Mouse (Mus musculus): ENCODE data around the gene Sulf2. TPM values are rescaled to one million over a fixed set of nuclear protein-coding genes. Genes with fewer than 3 reads are reported as not detected.
"Not testable (repeated sequence)": the region's sequence is repeated elsewhere in the genome, so short reads cannot be mapped to it uniquely, and the experiment has no call there.

The Sulf2 gene
- total and polyA plus RNA-seq, 3 experiments = not detected

GRCm38 (mm10) chr2:166189191-166189590 is 33.7 kb upstream of the Sulf2 start:
- Histone ChIP-seq H3K36me3 (ENCODE audit: control insufficient read depth in 1 of 2, insufficient read depth in 2 of 2, low read length in 2 of 2) (no peaks in the 10 kb centered on the region), H3K4me1 (ENCODE audit: control insufficient read depth in 1 of 2, insufficient read depth in 2 of 2, low read length in 2 of 2) (no peaks in the 10 kb centered on the region), H3K4me3 (ENCODE audit: control insufficient read depth in 1 of 2, insufficient read depth in 1 of 2, low read depth in 2 of 2, low read length in 2 of 2) (no peak overlapping the region), H3K9ac (ENCODE audit: control insufficient read depth, low read depth, low read length, poor library complexity, severe bottlenecking) (no peak overlapping the region), H3K27ac (ENCODE audit: control insufficient read depth, low read depth, low read length) (no peak overlapping the region), H3K9me3 (replicated peaks; ENCODE audit: insufficient read depth, low read length) (no peaks in the 10 kb centered on the region), H3K27me3 (ENCODE audit: control insufficient read depth in 1 of 2, insufficient read depth in 2 of 2, low read length in 2 of 2) (no peaks in the 10 kb centered on the region), H3K79me2 (ENCODE audit: control insufficient read depth, insufficient read depth, low read length, poor library complexity) (no peaks in the 10 kb centered on the region)
- no peak for TF ChIP-seq USF1 (IDR thresholded peaks at IDR 0.05; ENCODE audit: low read depth, low read length)
- no peak for TF ChIP-seq POLR2AphosphoS5 (IDR thresholded peaks at IDR 0.05; ENCODE audit: borderline replicate concordance, low read depth, low read length)
- TF ChIP-seq TCF12 (IDR thresholded peaks at IDR 0.05; ENCODE audit: low read depth, low read length) = no peak
- TF ChIP-seq MXI1 (IDR thresholded peaks at IDR 0.05; ENCODE audit: low read depth, low read length) = no peak
- TF ChIP-seq POLR2A (IDR thresholded peaks at IDR 0.05; ENCODE audit: control insufficient read depth in 1 of 2, insufficient read depth in 1 of 2, low read depth in 1 of 2, low read length in 2 of 2, poor library complexity in 1 of 2) = no peak
- no peak for TF ChIP-seq MAX (IDR thresholded peaks at IDR 0.05; ENCODE audit: low read length)
- no peak for TF ChIP-seq CHD2 (IDR thresholded peaks at IDR 0.05; ENCODE audit: low read length)
- DNase-seq (ENCODE audit: low read depth, low spot score) = no peak

- not testable (repeated sequence) for H3K4me1 ChIP-seq (ENCODE audit: control insufficient read depth in 1 of 2, insufficient read depth in 2 of 2, low read length in 2 of 2); H3K27ac ChIP-seq (ENCODE audit: control insufficient read depth, low read depth, low read length); H3K9me3 ChIP-seq (replicated peaks; ENCODE audit: insufficient read depth, low read length); DNase-seq (ENCODE audit: low read depth, low spot score); H3K4me3 ChIP-seq (ENCODE audit: control insufficient read depth in 1 of 2, insufficient read depth in 1 of 2, low read depth in 2 of 2, low read length in 2 of 2); H3K9ac ChIP-seq (ENCODE audit: control insufficient read depth, low read depth, low read length, poor library complexity, severe bottlenecking); H3K36me3 ChIP-seq (ENCODE audit: control insufficient read depth in 1 of 2, insufficient read depth in 2 of 2, low read length in 2 of 2); H3K79me2 ChIP-seq (ENCODE audit: control insufficient read depth, insufficient read depth, low read length, poor library complexity); H3K27me3 ChIP-seq (ENCODE audit: control insufficient read depth in 1 of 2, insufficient read depth in 2 of 2, low read length in 2 of 2)
Observed at GRCm38 (mm10) chr2:166187874-166188453, 32.5 kb upstream of the Sulf2 start.

- not testable (repeated sequence) for DNase-seq (ENCODE audit: low read depth, low spot score); H3K27me3 ChIP-seq (ENCODE audit: control insufficient read depth in 1 of 2, insufficient read depth in 2 of 2, low read length in 2 of 2); H3K36me3 ChIP-seq (ENCODE audit: control insufficient read depth in 1 of 2, insufficient read depth in 2 of 2, low read length in 2 of 2); H3K4me3 ChIP-seq (ENCODE audit: control insufficient read depth in 1 of 2, insufficient read depth in 1 of 2, low read depth in 2 of 2, low read length in 2 of 2); H3K9me3 ChIP-seq (replicated peaks; ENCODE audit: insufficient read depth, low read length); H3K4me1 ChIP-seq (ENCODE audit: control insufficient read depth in 1 of 2, insufficient read depth in 2 of 2, low read length in 2 of 2); H3K9ac ChIP-seq (ENCODE audit: control insufficient read depth, low read depth, low read length, poor library complexity, severe bottlenecking); H3K27ac ChIP-seq (ENCODE audit: control insufficient read depth, low read depth, low read length); H3K79me2 ChIP-seq (ENCODE audit: control insufficient read depth, insufficient read depth, low read length, poor library complexity)
Observed at GRCm38 (mm10) chr2:166187319-166187718, 31.9 kb upstream of the Sulf2 start.

GRCm38 (mm10) chr2:166186244-166186948 is 30.9 kb upstream of the Sulf2 start:
- no peak for DNase-seq (ENCODE audit: low read depth, low spot score)
- H3K4me3 ChIP-seq (ENCODE audit: control insufficient read depth in 1 of 2, insufficient read depth in 1 of 2, low read depth in 2 of 2, low read length in 2 of 2) = no peak overlapping the region
- H3K36me3 ChIP-seq (ENCODE audit: control insufficient read depth in 1 of 2, insufficient read depth in 2 of 2, low read length in 2 of 2) = no peaks in the 10 kb centered on the region
- H3K79me2 ChIP-seq (ENCODE audit: control insufficient read depth, insufficient read depth, low read length, poor library complexity) = no peaks in the 10 kb centered on the region
- no peaks in the 10 kb centered on the region for H3K9me3 ChIP-seq (replicated peaks; ENCODE audit: insufficient read depth, low read length)
- H3K9ac ChIP-seq (ENCODE audit: control insufficient read depth, low read depth, low read length, poor library complexity, severe bottlenecking) = no peak overlapping the region
- H3K27me3 ChIP-seq (ENCODE audit: control insufficient read depth in 1 of 2, insufficient read depth in 2 of 2, low read length in 2 of 2) = no peaks in the 10 kb centered on the region
- H3K4me1 ChIP-seq (ENCODE audit: control insufficient read depth in 1 of 2, insufficient read depth in 2 of 2, low read length in 2 of 2) = no peaks in the 10 kb centered on the region
- no peak overlapping the region for H3K27ac ChIP-seq (ENCODE audit: control insufficient read depth, low read depth, low read length)
- no peak for TF ChIP-seq MYB (IDR thresholded peaks at IDR 0.05; ENCODE audit: low read depth, low read length)
- no peak for TF ChIP-seq TCF12 (IDR thresholded peaks at IDR 0.05; ENCODE audit: low read depth, low read length)
- no peak for TF ChIP-seq MXI1 (IDR thresholded peaks at IDR 0.05; ENCODE audit: low read depth, low read length)
- no peak for TF ChIP-seq NELFE (IDR thresholded peaks at IDR 0.05; ENCODE audit: low read depth, low read length)
- TF ChIP-seq ZNF384 (IDR thresholded peaks at IDR 0.05; ENCODE audit: low read depth, low read length) = no peak
- TF ChIP-seq SIN3A (IDR thresholded peaks at IDR 0.05; ENCODE audit: low read length) = no peak
- no peak for TF ChIP-seq NRF1 (IDR thresholded peaks at IDR 0.05; ENCODE audit: insufficient read depth, low read depth, low read length, poor library complexity, severe bottlenecking)
- TF ChIP-seq KAT2A (conservative IDR thresholded peaks at IDR 0.05; ENCODE audit: low read depth, low read length) = no peak
- no peak for TF ChIP-seq SMC3 (IDR thresholded peaks at IDR 0.05; ENCODE audit: low read depth, low read length)
- TF ChIP-seq ZC3H11A (IDR thresholded peaks at IDR 0.05; ENCODE audit: low read depth, low read length) = no peak
- no peak for TF ChIP-seq CTCF (IDR thresholded peaks at IDR 0.05 in 2 of 3, conservative IDR thresholded peaks at IDR 0.05 in 1 of 3; ENCODE audit: control insufficient read depth in 1 of 3, insufficient read depth in 1 of 3, low read depth in 2 of 3, low read length in 3 of 3, poor library complexity in 1 of 3, severe bottlenecking in 1 of 3)
- no peak for TF ChIP-seq CHD2 (IDR thresholded peaks at IDR 0.05; ENCODE audit: low read length)
- no peak for TF ChIP-seq UBTF (IDR thresholded peaks at IDR 0.05; ENCODE audit: borderline replicate concordance, insufficient read depth, low read depth, low read length)
- TF ChIP-seq HCFC1 (IDR thresholded peaks at IDR 0.05; ENCODE audit: low read depth, low read length) = no peak
- no peak for TF ChIP-seq RCOR1 (IDR thresholded peaks at IDR 0.05; ENCODE audit: low read depth, low read length)
- no peak for TF ChIP-seq ZMIZ1 (IDR thresholded peaks at IDR 0.05; ENCODE audit: low read depth, low read length)
